Comparison of ENCODE assay signal across 8 mouse cellular contexts in the genomic region with DNA sequence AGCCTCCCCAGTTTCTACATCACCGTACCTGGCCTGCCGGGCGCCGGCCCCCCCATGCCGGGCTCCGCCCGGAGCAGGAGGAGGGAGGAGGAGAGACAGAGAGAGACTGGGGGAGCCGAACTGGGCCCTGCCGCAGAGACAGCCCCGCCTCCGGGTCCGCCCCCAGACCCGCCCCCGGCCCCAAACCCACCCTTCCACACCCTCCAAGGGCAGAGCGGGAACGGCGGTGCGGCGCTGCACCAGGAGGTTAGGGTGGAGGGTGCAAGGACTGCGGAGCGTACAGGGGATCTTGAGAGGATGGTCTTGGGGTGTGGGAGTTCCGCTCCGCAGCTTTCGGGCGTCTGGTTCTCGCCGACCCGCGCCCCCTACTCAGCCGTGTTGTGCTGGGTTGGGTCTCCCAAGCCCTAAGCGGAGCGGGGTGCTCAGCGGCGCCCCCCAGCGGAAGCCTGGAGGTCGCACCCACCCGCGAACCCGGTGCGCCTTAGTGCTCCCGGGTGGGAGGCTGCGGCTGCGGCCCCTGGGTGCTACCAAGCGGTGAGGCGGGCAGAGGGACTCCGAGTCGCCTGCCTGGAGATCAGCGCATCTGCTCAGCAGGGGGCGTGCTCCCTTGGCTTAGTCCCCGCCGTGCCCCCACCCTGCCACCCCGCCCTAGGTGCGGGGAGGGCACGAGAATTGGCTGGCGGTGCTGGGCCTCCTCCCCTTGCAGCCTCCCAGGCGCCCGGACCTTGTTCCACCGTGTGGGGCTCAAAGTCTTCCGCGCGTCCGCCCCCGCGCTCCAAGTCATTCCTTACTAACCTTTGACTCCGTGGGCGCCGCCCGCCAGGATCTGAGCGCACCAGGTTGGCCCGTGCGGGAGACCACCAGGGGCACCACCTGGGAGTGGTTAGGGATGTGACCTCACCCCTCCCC. TPM values are rescaled to one million over a fixed set of nuclear protein-coding genes. Genes with fewer than 3 reads are reported as not detected.
DNase-seq lines count a peak whose midpoint lies in the region.

A gene (minus strand): TSS at position 585 of the 909 bp plus-strand sequence.

- under 1% methylated on average over 71 of the region's 71 CpGs for WGBS in embryonic facial prominence, embryonic 10.5 days

- peaks cover 15% of the 10 kb centered on the region for H3K36me3 ChIP-seq in embryonic facial prominence, embryonic 10.5 days (replicated peaks)

- H3K27me3 ChIP-seq in embryonic facial prominence, embryonic 10.5 days (replicated peaks; ENCODE audit: low read depth, poor library complexity, severe bottlenecking), result no peaks in the 10 kb centered on the region

- DNase-seq in 3T3-L1 (ENCODE audit: low read depth, low spot score) (peak; percentile 80), liver (peak; percentile 92)
- DNase-seq in adrenal gland, postnatal 14 days, result peak; percentile 89
- DNase-seq in embryonic facial prominence, embryonic 10.5 days (ENCODE audit: low spot score), result peak; percentile 90
- peak; percentile 75 to 87 for DNase-seq in heart, adult 18-20 months
- peak; percentile 89 to 90 for DNase-seq in kidney, adult 8-10 months
- peak; percentile 37 to 54 for DNase-seq in monocyte, adult 2 months (ENCODE audit: low read depth in 1 of 2, low spot score in 2 of 2)
- DNase-seq in spleen, postnatal 4 days (ENCODE audit: low spot score in 2 of 2), result peak; percentile 85 to 94

- H3K27ac ChIP-seq in embryonic facial prominence, embryonic 10.5 days (replicated peaks), result peak within 1 kb of the TSS; percentile 91

- peak within 1 kb of the TSS; percentile 89 for H3K4me3 ChIP-seq in embryonic facial prominence, embryonic 10.5 days

- H3K4me1 ChIP-seq in embryonic facial prominence, embryonic 10.5 days, result peaks cover 53% of the 10 kb centered on the region

- H3K9me3 ChIP-seq in embryonic facial prominence, embryonic 10.5 days, result no peaks in the 10 kb centered on the region

RNA-seq across cellular contexts. Expression of the gene that starts here (rescaled TPM):
- 3.6 and 5.9 TPM in 2 replicates for total RNA-seq in adrenal gland, postnatal 14 days (2021)
- polyA plus RNA-seq in embryonic facial prominence, embryonic 10.5 days (2016; fragmentation: Nextera tagmentation; extraction: Ambion mirVana), result 3.0 and 3.6 TPM in 2 replicates
- 1 to 10 TPM in 1 of 2 experiments, under 1 TPM in 1; 0.79 to 1.1 TPM for total RNA-seq in heart, adult 18-20 months (2021)

Comparison
In these comparisons a context has a peak if more than half of its experiments do, and no peak if none do; other contexts are left out.
1. Peak in every context shown above with its lines: DNase-seq, H3K4me3 ChIP-seq and H3K27ac ChIP-seq.